Mouse (Mus musculus) G1E-ER4 (cell line): Measurements from ENCODE around the gene Stoml3. TPM values are rescaled to one million over a fixed set of nuclear protein-coding genes. Genes with fewer than 3 reads are reported as not detected.

Experiments
- GATA1 ChIP-seq: IDR thresholded peaks from one replicate; pipeline ENCODE4 v1.8.0; 2012; ENCODE audit warnings: low read length, inconsistent platforms
- polyA plus RNA-seq: library from polyadenylated mRNA; stranded (reverse); fragments of >175 nt; gene quantifications from 2 replicates; pipeline ENCODE4 v1.2.3, GENCODE M21; 2012

Gene Stoml3
- polyA plus RNA-seq, 1 experiment, result not detected

- TF ChIP-seq GATA1, result no peak
Measured at GRCm38 (mm10) chr3:53466481-53466880, 22.0 kb upstream of the Stoml3 start.

DNA sequence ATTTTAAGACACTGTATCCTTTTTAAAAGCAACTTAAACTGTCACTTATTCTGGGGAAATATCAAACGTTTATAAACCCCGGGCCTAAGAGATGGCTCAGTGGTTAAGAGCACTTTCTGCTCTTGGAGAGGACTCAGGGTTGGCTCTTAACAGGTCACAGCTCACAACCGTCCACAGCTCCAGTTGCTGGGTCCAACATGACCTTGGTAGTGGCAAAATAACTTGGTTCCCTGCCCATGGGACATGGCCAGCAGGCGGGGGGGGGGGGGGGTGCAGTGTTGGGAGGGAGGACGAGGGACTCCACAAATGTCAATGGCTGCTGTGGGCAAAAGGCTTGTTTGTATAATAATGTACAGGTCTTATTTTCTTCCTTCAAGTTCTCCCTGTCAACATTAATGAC lies 21.1 kb upstream of the Stoml3 start:
- no peak for TF ChIP-seq GATA1

DNA sequence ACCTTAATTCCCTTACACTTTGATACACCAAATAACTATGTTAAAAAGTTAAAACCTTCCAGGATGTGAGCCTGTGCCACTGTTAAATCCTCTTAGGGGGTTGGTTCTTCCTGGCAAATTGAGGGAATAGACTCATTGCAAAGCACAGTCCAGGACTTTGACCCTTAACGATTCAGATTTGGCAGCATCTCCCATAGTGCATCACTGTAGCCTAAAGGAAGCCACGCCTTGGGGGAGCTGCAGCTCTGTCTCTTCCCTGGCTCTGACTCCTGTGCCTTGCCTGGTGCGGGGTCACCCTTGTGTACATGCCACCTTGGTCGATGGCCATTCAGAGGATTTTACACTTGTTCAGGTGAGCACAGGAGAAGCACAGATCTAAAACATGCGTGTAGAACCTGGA lies 18.8 kb upstream of the Stoml3 start:
- no peak for TF ChIP-seq GATA1

GRCm38 (mm10) chr3:53472061-53472460 lies 16.4 kb upstream of the Stoml3 start:
- TF ChIP-seq GATA1, result no peak

GRCm38 (mm10) chr3:53474179-53474578 lies 14.3 kb upstream of the Stoml3 start:
- TF ChIP-seq GATA1, result no peak

- TF ChIP-seq GATA1, result no peak
Measured at GRCm38 (mm10) chr3:53475889-53476288, 12.6 kb upstream of the Stoml3 start.

GRCm38 (mm10) chr3:53477468-53477867 lies 11.0 kb upstream of the Stoml3 start:
- no peak for TF ChIP-seq GATA1

DNA sequence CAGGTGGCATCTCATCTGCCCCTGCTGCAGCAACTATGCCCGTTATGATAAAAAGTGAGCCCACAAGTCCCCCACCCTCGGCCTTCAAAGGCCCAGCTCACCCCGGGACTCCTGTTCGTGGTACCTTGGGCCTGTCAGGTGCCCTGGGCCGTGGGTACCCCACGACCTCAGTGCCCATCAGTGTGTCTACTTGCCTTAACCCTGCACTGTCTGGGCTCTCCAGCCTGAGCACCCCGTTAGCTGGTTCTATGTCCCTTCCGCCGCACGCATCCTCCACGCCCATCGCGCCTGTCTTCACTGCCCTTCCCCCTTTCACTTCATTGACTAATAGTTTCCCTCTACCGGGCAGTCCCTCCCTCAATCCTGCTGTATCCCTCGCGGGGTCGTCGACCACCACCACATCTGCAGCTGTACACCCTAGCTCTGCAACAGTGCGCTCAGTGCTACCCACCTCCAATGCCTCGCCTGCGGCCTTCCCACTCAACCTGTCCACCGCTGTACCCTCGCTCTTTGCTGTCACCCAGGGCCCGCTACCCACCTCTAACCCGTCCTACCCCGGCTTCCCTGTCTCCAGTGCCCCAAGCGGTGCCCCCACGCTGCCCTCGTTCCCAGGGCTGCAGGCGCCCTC lies 9.9 kb upstream of the Stoml3 start:
- no peak for TF ChIP-seq GATA1

DNA sequence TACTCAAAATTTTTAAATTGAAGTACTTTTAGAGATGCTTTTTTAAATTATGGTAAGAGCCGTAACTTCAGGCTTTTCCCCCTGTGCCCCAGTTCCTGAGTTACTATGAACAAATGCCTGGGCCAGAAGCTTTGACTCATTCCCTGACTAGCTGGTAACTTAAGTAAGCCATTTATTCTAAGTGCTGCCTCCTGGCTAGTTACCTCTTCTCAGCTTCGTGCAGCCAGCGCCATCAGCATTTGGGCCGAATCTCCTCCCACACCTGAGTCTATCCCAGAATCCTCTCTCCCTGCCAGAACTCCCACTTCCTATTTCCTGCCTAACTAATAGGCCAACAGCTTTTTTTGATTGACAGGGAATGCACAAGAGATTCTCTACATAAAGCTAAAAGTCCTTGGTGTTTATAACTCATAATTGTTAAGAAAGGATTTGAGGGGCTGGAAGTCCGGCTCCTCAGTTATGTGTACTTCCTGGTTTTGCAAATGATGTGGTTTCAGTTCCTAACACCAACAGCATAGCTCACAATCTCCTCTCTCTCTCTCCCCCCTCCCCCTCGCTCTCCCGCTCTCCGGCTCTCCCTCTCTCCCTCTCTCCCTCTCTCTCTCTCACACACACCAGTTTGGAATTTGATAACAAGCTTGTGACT lies 4.9 kb upstream of the Stoml3 start:
- no peak for TF ChIP-seq GATA1

DNA sequence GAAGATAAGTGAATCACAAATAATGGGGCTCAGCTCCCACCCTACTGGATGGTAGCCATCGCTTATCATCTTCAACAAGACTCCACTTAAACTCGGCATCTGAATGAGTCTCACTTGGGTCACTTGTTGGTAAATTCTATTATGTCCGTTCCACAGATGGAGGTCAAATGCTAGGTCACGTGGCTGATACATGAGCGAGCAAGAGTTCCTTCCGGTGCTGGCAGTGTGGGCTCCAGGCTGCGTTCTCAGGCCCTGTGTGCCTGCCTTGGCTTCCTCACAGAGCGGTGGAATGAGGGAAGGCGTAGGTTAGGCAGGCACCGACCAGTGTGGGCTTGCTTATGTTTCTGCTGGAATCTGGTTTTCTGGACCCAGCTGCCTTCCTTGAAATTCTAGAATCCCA lies 1.9 kb upstream of the Stoml3 start:
- no peak for TF ChIP-seq GATA1

GRCm38 (mm10) chr3:53486996-53487576 lies 1.4 kb upstream of the Stoml3 start:
- no peak for TF ChIP-seq GATA1

GRCm38 (mm10) chr3:53498351-53498905 lies 10.0 kb downstream of the Stoml3 start:
- no peak for TF ChIP-seq GATA1

GRCm38 (mm10) chr3:53502428-53502827 lies 14.0 kb downstream of the Stoml3 start:
- no peak for TF ChIP-seq GATA1

DNA sequence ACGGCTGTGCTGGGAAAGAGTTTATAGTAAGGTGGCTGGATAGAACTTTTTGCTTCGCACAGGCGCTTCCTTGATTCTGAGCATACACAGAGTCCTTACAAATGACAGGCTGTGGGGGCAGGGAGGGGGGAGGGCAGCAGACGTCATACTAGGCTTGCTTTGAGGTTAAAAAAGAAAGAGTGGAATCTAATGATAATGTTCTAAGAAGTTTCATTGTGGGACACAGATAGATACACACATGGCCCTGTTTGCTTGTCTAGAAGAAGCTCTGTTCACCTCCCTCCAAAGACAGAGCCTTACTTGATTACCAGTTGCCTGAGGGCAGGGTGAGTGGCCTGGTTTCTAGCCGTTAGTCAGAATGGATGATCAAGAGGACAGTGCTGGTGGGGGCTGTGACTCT lies 24.6 kb downstream of the Stoml3 start:
- no peak for TF ChIP-seq GATA1

DNA sequence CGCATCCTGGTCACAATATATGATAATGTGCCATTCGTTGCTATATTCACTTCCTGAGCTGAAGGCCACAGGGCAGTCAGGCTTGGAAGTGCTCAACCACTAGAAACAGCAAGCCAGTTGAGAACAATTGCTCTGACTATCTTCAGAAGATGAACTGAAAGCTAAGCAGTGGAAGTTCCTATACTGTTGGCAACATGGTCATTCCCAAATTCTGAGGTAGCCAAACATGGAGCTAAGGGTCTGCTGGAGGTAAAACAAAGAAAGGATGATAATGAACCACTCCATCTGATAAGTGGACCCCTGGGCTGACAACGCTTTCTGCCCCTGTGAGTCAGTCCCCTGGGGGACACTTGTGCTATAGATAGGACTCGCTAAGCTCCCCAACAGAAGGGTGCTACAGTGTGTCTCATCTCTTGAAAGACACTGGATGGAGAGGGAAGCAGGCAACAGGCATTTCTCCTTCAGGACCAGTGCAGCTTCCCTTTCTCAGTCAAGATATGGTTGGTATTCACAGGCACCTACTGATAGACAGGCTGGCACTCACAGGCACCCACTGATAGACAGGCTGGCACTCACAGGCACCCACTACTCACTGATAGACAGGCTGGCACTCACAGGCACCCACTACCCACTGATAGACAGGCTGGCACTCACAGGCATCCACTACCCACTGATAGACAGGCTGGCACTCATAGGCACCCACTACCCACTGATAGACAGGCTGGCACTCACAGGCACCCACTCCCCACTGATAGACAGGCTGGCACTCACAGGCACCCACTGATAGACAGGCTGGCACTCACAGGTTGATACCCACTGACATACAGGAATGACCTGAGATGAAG lies 26.0 kb downstream of the Stoml3 start:
- TF ChIP-seq GATA1, result no peak

- TF ChIP-seq GATA1, result no peak
Measured at GRCm38 (mm10) chr3:53522794-53523193, 34.3 kb downstream of the Stoml3 start.
